Mouse (Mus musculus) activated CD4-positive, CD25-positive, alpha-beta regulatory T cell, adult 9 weeks (primary cell): ENCODE measurements around the gene Zfp317. TPM values are rescaled to one million over a fixed set of nuclear protein-coding genes. Genes with fewer than 3 reads are reported as not detected.

Experiments used
- polyA plus RNA-seq: library from polyadenylated mRNA; unstranded; fragments of 100-300 nt; shearing (Covaris generic); gene quantifications from one replicate; pipeline ENCODE4 v1.2.1, GENCODE M21; 2017

Zfp317 gene
- polyA plus RNA-seq = 41.2 TPM

GRCm38 (mm10) chr9:19621843-19622822, at the start of gene Zfp317:
Gene Zfp317 (plus strand): TSS chr9:19622102.

GRCm38 (mm10) chr9:19582317-19582716, 39.6 kb upstream of the Zfp317 start, which contains the start of gene Olfr855:
Gene Olfr855 (plus strand): TSS chr9:19582617.

Other genes starting within 250 kb of the Zfp317 start
- not detected for gene Olfr847, start 243.4 kb upstream of the Zfp317 start, polyA plus RNA-seq
- gene Olfr849, start 181.8 kb upstream of the Zfp317 start, polyA plus RNA-seq = not detected
- not detected for gene Olfr850, start 143.9 kb upstream of the Zfp317 start, polyA plus RNA-seq
- not detected for gene Olfr851, start 128.8 kb upstream of the Zfp317 start, polyA plus RNA-seq
- gene Olfr853, start 81.0 kb upstream of the Zfp317 start, polyA plus RNA-seq = not detected
- gene Olfr854, start 54.7 kb upstream of the Zfp317 start, polyA plus RNA-seq = not detected
- not detected for gene Olfr855, start 39.5 kb upstream of the Zfp317 start, polyA plus RNA-seq
- gene Olfr857, start 87.3 kb downstream of the Zfp317 start, polyA plus RNA-seq = not detected
- not detected for gene Olfr58, start 158.2 kb downstream of the Zfp317 start, polyA plus RNA-seq
- not detected for gene Olfr859, start 182.8 kb downstream of the Zfp317 start, polyA plus RNA-seq
- not detected for gene Olfr860, start 227.6 kb downstream of the Zfp317 start, polyA plus RNA-seq